Mouse (Mus musculus): ENCODE measurements at regions not wholly inside any gene's neighbourhood (a gene's known extent, or its start where the extent isn't known, plus 50 kb on each side); places are given as distances from the start of the nearest gene placed in this dataset.

GRCm38 (mm10) chr7:121214181-121214580 is 132.7 kb downstream of the Otoa start:
- Histone ChIP-seq H3K36me3 (ENCODE audit: control insufficient read depth, insufficient read depth, low read length, poor library complexity, severe bottlenecking) (no peaks in the 10 kb centered on the region), H3K27me3 (ENCODE audit: control insufficient read depth, insufficient read depth, low read length, poor library complexity, severe bottlenecking) (no peaks in the 10 kb centered on the region)
- DNase-seq (ENCODE audit: low read depth, low spot score), result no peak

DNA sequence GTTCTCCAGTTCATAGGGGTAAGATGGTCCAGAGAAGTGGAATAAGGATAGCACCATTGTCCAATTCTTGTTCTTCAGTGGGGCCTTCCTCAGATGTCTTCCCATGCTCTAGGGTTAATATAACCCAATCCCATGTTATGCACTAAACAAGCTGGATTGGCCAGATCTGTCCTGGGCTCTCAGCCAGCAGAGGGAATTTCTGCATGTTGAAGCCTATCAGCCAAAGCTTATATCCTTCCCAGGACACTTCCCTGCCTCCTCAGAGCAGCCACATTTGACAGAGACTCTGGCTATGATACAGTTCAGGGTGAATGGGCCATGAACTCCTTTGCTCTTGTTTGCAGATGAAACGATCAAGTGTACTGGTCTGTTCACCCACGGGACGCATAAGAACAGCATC is 133.6 kb downstream of the Otoa start:
- H3K27me3 ChIP-seq (ENCODE audit: control insufficient read depth, insufficient read depth, low read length, poor library complexity, severe bottlenecking), result no peaks in the 10 kb centered on the region
- no peak for DNase-seq (ENCODE audit: low read depth, low spot score)
- H3K36me3 ChIP-seq (ENCODE audit: control insufficient read depth, insufficient read depth, low read length, poor library complexity, severe bottlenecking), result no peaks in the 10 kb centered on the region

DNA sequence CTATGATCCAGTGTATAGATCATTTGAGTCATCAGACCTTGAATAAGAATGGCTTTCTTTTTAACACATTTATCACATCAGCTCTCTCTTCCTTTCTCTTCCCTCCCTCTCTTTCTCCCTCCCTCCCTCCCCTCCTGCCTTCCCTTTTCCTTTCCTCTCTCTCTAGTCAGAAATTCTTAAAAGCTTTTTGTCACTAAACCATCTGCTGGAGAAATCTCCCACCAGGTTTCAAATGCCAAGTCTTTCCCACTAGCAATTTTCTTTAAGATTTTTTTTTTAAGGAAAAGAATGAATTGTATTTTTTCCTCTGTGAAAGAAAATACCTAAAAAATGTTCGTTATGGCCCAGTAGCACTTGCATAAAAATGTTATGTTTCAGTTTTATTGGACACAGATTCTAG is 134.3 kb downstream of the Otoa start:
- Histone ChIP-seq H3K36me3 (ENCODE audit: control insufficient read depth, insufficient read depth, low read length, poor library complexity, severe bottlenecking) (no peaks in the 10 kb centered on the region), H3K27me3 (ENCODE audit: control insufficient read depth, insufficient read depth, low read length, poor library complexity, severe bottlenecking) (no peaks in the 10 kb centered on the region)
- no peak for DNase-seq (ENCODE audit: low read depth, low spot score)

- no peaks in the 10 kb centered on the region for H3K27me3 ChIP-seq (ENCODE audit: control insufficient read depth, insufficient read depth, low read length, poor library complexity, severe bottlenecking)
- H3K36me3 ChIP-seq (ENCODE audit: control insufficient read depth, insufficient read depth, low read length, poor library complexity, severe bottlenecking), result no peaks in the 10 kb centered on the region
- DNase-seq (ENCODE audit: low read depth, low spot score), result no peak
Observed at GRCm38 (mm10) chr7:121218031-121218430, 136.6 kb downstream of the Otoa start.

DNA sequence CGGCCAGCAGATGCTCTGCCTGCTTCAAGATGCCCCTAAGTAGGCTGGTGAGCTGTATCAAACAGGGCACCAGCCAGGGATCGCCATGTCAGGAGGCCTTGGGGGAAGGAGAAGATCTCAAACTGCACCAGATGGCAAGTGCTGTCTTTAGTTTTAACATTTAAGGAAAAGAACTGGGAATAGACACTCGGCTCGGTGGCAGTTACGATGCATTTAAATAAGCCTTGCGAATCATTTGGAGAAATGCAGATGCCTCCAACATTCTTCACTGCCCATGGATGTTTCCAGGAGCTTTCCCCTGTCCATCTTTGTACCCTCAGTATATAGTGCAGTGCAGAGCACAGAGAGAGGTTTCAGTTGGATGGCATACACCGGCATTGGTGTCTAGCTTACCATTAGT is 139.7 kb downstream of the Otoa start:
- DNase-seq (ENCODE audit: low read depth, low spot score), result no peak

GRCm38 (mm10) chr7:121231881-121232280 is 150.4 kb downstream of the Otoa start:
- no peak for DNase-seq (ENCODE audit: low read depth, low spot score)
- no peaks in the 10 kb centered on the region for H3K27me3 ChIP-seq (ENCODE audit: control insufficient read depth, insufficient read depth, low read length, poor library complexity, severe bottlenecking)
- no peaks in the 10 kb centered on the region for H3K36me3 ChIP-seq (ENCODE audit: control insufficient read depth, insufficient read depth, low read length, poor library complexity, severe bottlenecking)

More for the DNA sequence above, 139.7 kb downstream of the Otoa start:
- Histone ChIP-seq H3K36me3 (ENCODE audit: control insufficient read depth, insufficient read depth, low read length, poor library complexity, severe bottlenecking) (no peaks in the 10 kb centered on the region), H3K27me3 (ENCODE audit: control insufficient read depth, insufficient read depth, low read length, poor library complexity, severe bottlenecking) (no peaks in the 10 kb centered on the region)

DNA sequence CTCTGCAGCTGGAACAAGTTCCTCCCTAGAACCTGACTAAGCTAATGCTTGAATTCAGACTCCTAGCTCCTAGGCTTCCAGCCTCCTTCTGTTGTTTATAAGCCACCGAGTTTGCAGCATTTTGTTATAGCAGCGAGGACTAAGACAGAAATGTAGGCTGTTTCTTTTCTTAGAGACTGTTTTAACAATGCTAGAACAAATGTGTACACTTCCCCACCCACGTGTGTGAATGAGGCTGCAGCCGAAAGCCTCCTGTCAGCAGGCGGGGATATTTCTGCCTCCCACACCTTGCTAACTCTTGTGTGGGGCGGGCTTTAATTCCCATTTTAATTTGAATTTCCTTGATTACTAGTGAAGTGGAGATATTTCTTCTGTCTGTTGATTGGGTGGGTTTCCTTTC is 153.4 kb downstream of the Otoa start:
- DNase-seq (ENCODE audit: low read depth, low spot score), result no peak
- H3K27me3 ChIP-seq (ENCODE audit: control insufficient read depth, insufficient read depth, low read length, poor library complexity, severe bottlenecking), result no peaks in the 10 kb centered on the region
- H3K36me3 ChIP-seq (ENCODE audit: control insufficient read depth, insufficient read depth, low read length, poor library complexity, severe bottlenecking), result no peaks in the 10 kb centered on the region

DNA sequence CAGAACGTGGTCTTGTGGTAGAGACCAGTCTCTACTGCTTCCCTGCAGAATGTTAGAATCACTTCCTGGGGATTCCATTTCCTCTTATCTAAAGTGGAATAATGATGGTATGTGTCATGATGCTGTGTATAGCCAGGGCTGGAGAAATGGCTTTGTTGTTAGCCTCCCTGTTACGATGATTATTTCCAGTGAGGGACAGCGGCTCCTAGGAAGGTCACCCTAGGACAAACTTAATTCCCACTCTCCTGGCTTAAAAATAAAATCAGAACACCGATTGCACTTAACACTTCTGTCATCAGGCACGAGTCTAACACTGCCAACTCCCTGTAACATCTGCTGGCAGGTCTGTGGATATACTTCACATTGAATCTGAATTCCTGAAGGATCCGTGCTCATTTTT is 151.9 kb upstream of the Hs3st2 start:
- H3K36me3 ChIP-seq (ENCODE audit: control insufficient read depth, insufficient read depth, low read length, poor library complexity, severe bottlenecking), result no peaks in the 10 kb centered on the region
- no peaks in the 10 kb centered on the region for H3K27me3 ChIP-seq (ENCODE audit: control insufficient read depth, insufficient read depth, low read length, poor library complexity, severe bottlenecking)
- DNase-seq (ENCODE audit: low read depth, low spot score), result no peak

GRCm38 (mm10) chr7:121247845-121248244 is 143.8 kb upstream of the Hs3st2 start:
- no peak for DNase-seq (ENCODE audit: low read depth, low spot score)
- H3K36me3 ChIP-seq (ENCODE audit: control insufficient read depth, insufficient read depth, low read length, poor library complexity, severe bottlenecking), result no peaks in the 10 kb centered on the region

GRCm38 (mm10) chr7:121257466-121257865 is 134.2 kb upstream of the Hs3st2 start:
- DNase-seq (ENCODE audit: low read depth, low spot score), result no peak

More at GRCm38 (mm10) chr7:121247845-121248244, 143.8 kb upstream of the Hs3st2 start:
- H3K27me3 ChIP-seq (ENCODE audit: control insufficient read depth, insufficient read depth, low read length, poor library complexity, severe bottlenecking), result no peaks in the 10 kb centered on the region; the same call in 1 of the 2 replicates

DNA sequence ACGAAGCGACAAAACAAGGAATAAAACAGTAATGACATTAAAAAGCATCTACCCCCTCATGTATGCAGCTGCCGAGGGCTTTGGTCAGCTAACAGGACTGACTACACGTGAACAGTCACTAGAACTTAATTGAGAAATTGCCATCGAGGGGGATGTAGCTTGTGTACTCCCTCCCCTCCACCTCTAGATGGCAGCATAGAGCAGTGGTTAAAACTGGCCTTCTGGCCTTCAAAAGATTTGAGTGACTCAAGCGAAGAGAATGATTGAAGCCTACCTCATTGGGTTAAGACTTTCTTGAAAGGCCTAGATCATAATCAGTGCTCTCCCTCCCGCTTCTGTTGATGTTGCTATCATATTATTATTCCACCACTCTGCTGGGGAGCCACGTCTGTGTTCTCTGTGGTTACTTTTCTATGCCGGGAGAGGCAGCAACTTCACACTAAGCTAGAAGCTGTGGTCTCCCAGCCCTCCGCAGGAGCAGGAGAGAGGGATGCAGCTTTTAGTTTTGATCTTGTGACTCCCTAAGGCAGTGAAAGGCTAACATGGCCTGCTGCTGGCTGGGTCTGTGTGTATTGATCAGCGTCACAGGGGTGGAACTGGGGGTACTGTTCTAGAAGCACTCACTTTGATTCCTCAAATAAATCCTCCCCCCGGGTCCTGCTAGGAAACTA is 132.7 kb upstream of the Hs3st2 start:
- DNase-seq (ENCODE audit: low read depth, low spot score), result peak; percentile 66
- Histone ChIP-seq H3K36me3 (ENCODE audit: control insufficient read depth, insufficient read depth, low read length, poor library complexity, severe bottlenecking) (no peaks in the 10 kb centered on the region), H3K27me3 (ENCODE audit: control insufficient read depth, insufficient read depth, low read length, poor library complexity, severe bottlenecking) (no peaks in the 10 kb centered on the region)

More at GRCm38 (mm10) chr7:121257466-121257865, 134.2 kb upstream of the Hs3st2 start:
- Histone ChIP-seq H3K27me3 (ENCODE audit: control insufficient read depth, insufficient read depth, low read length, poor library complexity, severe bottlenecking) (no peaks in the 10 kb centered on the region), H3K36me3 (ENCODE audit: control insufficient read depth, insufficient read depth, low read length, poor library complexity, severe bottlenecking) (no peaks in the 10 kb centered on the region)

DNA sequence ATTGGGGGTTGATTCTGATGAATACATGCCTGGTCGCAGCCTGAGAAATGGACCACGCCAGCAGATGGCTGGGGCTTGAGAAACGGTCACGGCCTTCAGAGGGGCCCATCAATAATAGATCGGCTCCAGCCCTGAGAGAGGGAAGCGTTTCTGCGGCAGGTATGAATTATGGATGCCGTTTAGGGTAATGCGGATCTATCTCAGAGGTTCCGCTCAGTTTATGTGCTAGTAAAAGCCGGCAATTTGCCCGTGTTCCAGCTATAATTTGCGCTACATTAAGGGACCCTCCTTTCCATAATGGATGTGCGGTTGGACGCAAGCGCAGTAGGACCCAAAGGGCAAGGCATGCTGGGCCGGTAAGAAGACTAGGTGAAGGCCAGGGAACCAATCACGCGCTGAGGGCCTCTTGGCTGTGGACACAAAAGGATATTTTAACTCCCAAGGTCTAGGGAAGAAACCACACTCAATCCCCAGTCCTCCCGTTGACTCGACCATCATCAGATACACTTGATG is 132.1 kb upstream of the Hs3st2 start:
- no peaks in the 10 kb centered on the region for H3K27me3 ChIP-seq (ENCODE audit: control insufficient read depth, insufficient read depth, low read length, poor library complexity, severe bottlenecking)
- DNase-seq (ENCODE audit: low read depth, low spot score), result no peak
- no peaks in the 10 kb centered on the region for H3K36me3 ChIP-seq (ENCODE audit: control insufficient read depth, insufficient read depth, low read length, poor library complexity, severe bottlenecking)

DNA sequence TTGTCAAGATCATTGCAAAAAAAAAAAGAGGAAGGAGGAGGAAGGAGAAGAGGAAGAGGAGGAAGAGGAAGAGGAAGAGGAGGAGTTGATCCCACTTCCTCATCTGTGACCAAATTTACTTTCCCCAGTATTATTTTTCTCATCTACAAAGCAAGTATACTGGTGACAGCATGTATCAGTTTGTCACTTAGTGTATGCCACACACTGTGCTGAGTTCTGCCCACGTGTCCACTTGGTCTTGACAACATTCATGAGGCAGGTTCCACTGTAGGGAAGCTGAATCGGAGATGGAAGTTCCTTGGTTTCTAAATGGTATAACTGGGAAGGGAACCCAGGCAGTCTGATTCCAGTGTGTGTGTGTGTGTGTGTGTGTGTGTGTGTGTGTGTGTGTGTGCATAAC is 122.3 kb upstream of the Hs3st2 start:
- no peaks in the 10 kb centered on the region for H3K36me3 ChIP-seq (ENCODE audit: control insufficient read depth, insufficient read depth, low read length, poor library complexity, severe bottlenecking)
- no peaks in the 10 kb centered on the region; the same call in 1 of the 2 replicates for H3K27me3 ChIP-seq (ENCODE audit: control insufficient read depth, insufficient read depth, low read length, poor library complexity, severe bottlenecking)
- no peak for DNase-seq (ENCODE audit: low read depth, low spot score)

DNA sequence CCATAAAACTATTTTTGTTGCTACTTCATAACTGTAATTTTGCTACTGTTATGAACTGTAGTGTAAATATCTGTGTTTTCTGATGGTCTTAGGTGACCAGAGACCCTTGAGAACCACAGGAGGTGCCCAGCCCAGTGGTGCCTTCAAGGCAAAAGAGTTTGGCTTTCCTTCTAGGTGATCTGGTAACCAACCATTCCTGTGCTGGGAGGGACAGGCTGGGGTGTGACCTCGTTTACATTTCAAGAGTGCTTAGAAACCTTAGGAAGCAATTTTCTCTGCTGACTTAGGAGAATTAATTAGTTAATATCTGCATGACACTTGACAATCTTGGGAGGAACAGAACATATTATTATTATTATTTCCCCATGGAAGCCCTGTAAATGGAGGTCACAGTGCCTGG is 111.1 kb upstream of the Hs3st2 start:
- Histone ChIP-seq H3K36me3 (ENCODE audit: control insufficient read depth, insufficient read depth, low read length, poor library complexity, severe bottlenecking) (no peaks in the 10 kb centered on the region), H3K27me3 (ENCODE audit: control insufficient read depth, insufficient read depth, low read length, poor library complexity, severe bottlenecking) (no peaks in the 10 kb centered on the region)
- DNase-seq (ENCODE audit: low read depth, low spot score), result no peak

DNA sequence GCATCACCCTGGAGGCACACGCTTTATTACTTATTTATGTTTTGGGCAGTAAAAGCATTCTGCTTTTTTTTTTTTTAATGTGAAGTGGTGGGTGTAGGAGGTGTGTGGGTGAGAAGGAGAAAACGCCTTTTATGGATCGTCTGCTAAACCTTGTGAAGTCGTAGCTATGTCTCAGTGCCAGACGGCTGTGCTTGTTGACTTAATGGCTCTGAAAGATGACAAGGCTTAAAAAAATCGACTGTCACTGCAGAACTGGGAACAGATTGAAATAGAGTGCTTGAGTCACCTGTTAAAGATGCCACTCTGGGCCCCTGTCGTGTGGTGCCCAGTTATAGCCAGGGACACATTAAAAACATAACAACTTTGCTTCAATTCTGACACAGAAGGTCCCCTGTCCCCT is 109.5 kb upstream of the Hs3st2 start:
- Histone ChIP-seq H3K27me3 (ENCODE audit: control insufficient read depth, insufficient read depth, low read length, poor library complexity, severe bottlenecking) (no peaks in the 10 kb centered on the region), H3K36me3 (ENCODE audit: control insufficient read depth, insufficient read depth, low read length, poor library complexity, severe bottlenecking) (no peaks in the 10 kb centered on the region)
- DNase-seq (ENCODE audit: low read depth, low spot score), result no peak

DNA sequence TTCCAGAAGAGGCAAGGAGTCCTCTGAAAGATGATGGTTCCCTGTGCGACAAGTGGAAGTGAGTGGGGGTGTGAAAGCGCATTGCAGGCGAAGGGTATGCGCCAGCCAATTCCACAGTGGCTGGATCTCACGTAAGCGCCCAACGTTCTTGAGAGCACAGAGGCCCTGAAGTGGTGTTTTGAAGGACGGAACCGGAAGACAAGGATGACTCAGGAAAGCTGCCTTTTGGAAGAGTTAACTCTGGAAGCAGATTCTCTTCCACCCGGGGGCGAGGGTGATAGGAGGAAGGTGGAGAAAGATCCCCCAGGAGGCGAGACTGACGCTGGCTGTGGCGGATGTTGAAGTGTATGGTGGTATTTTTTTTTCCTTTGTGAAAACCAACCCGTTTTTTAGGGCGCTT is 101.9 kb upstream of the Hs3st2 start:
- no peaks in the 10 kb centered on the region for H3K36me3 ChIP-seq (ENCODE audit: control insufficient read depth, insufficient read depth, low read length, poor library complexity, severe bottlenecking)
- no peaks in the 10 kb centered on the region for H3K27me3 ChIP-seq (ENCODE audit: control insufficient read depth, insufficient read depth, low read length, poor library complexity, severe bottlenecking)
- DNase-seq (ENCODE audit: low read depth, low spot score), result no peak

Measured in splenic B cell, adult 2 months (primary cell).